Mouse (Mus musculus) liver (tissue): ENCODE data around the gene Klc2.
"Not testable (repeated sequence)": the region's sequence is repeated elsewhere in the genome, so short reads cannot be mapped to it uniquely, and the experiment has no call there.

Experiments used
- DNase-seq: peaks from one replicate; pipeline ENCODE4 v3.0.0-alpha.2; 2020; ENCODE audit warnings: mixed read lengths

Gene Klc2

GRCm38 (mm10) chr19:5098363-5099143 is 19.8 kb downstream of the Klc2 start, which contains the start of gene Cnih2:
Gene Cnih2, minus strand, starts transcription at chr19:5098521.
- peak; percentile 75 for DNase-seq

- no peak for DNase-seq
These were observed 20.6 kb downstream of the Klc2 start for GRCm38 (mm10) chr19:5097521-5098362.

GRCm38 (mm10) chr19:5095887-5096474 is 22.4 kb downstream of the Klc2 start:
- no peak for DNase-seq

GRCm38 (mm10) chr19:5094746-5095417 is 23.5 kb downstream of the Klc2 start:
- no peak for DNase-seq

GRCm38 (mm10) chr19:5094243-5094632 is 24.1 kb downstream of the Klc2 start:
- peak; percentile 90 for DNase-seq

- DNase-seq: no peak
These were observed 24.7 kb downstream of the Klc2 start for GRCm38 (mm10) chr19:5093481-5094242.

- DNase-seq: no peak
These were observed 26.3 kb downstream of the Klc2 start for GRCm38 (mm10) chr19:5092083-5092482.

GRCm38 (mm10) chr19:5089324-5089723 is 29.0 kb downstream of the Klc2 start:
- no peak for DNase-seq

- peak; percentile 92 for DNase-seq
These were observed 30.3 kb downstream of the Klc2 start, which contains the start of gene Yif1a for GRCm38 (mm10) chr19:5087884-5088728. Gene Yif1a, plus strand, starts transcription at chr19:5088538.

- not testable (repeated sequence) for DNase-seq
These were observed 31.8 kb downstream of the Klc2 start for GRCm38 (mm10) chr19:5086533-5086932.

- peak; percentile 59 for DNase-seq
These were observed 33.1 kb downstream of the Klc2 start, which contains the start of gene Tmem151a for GRCm38 (mm10) chr19:5085145-5085863. Gene Tmem151a, minus strand, starts transcription at chr19:5085531.

GRCm38 (mm10) chr19:5084834-5085144 is 33.6 kb downstream of the Klc2 start:
- no peak for DNase-seq

- no peak for DNase-seq
These were observed 34.2 kb downstream of the Klc2 start for GRCm38 (mm10) chr19:5083961-5084833.

- DNase-seq: no peak
These were observed 35.8 kb downstream of the Klc2 start for GRCm38 (mm10) chr19:5082596-5082995.

- no peak for DNase-seq
These were observed 36.4 kb downstream of the Klc2 start for GRCm38 (mm10) chr19:5082005-5082404.

GRCm38 (mm10) chr19:5079279-5079678 is 39.1 kb downstream of the Klc2 start:
- no peak for DNase-seq

GRCm38 (mm10) chr19:5073518-5073917 is 44.8 kb downstream of the Klc2 start:
- DNase-seq: no peak

GRCm38 (mm10) chr19:5073028-5073427 is 45.3 kb downstream of the Klc2 start:
- DNase-seq: peak; percentile 77

GRCm38 (mm10) chr19:5072389-5073019 is 45.9 kb downstream of the Klc2 start:
- DNase-seq: no peak
